Mouse (Mus musculus): ENCODE results near the gene Gm38431.

Gm38431 gene

GRCm38 (mm10) chr9:21091707-21092320, at the start of gene Gm38431, which contains the start of gene Raver1:
TSS of gene Gm38431 (minus strand) at chr9:21091997.
TSS of gene Raver1 (minus strand) at chr9:21092008.
- peak; percentile 97 for DNase-seq

- DNase-seq: no peak
These were observed 46.6 kb upstream of the Gm38431 start for GRCm38 (mm10) chr9:21138386-21138785.

GRCm38 (mm10) chr9:21137229-21137628, 45.4 kb upstream of the Gm38431 start:
- peak in 1 of 2 experiments; percentile 53 for DNase-seq

- no peak for DNase-seq
These were observed 44.6 kb upstream of the Gm38431 start for GRCm38 (mm10) chr9:21136401-21136800.

GRCm38 (mm10) chr9:21135941-21136381, 44.2 kb upstream of the Gm38431 start:
- no peak for DNase-seq

GRCm38 (mm10) chr9:21135329-21135890, 43.6 kb upstream of the Gm38431 start:
- no peak for DNase-seq

- DNase-seq: no peak
These were observed 43.0 kb upstream of the Gm38431 start for GRCm38 (mm10) chr9:21134595-21135328.

GRCm38 (mm10) chr9:21133064-21133707, 41.4 kb upstream of the Gm38431 start:
- peak; percentile 33 to 57 for DNase-seq

- no peak for DNase-seq
These were observed 40.4 kb upstream of the Gm38431 start for GRCm38 (mm10) chr9:21132102-21132775.

GRCm38 (mm10) chr9:21131059-21131956, 39.5 kb upstream of the Gm38431 start, which contains the start of gene Tyk2:
TSS of gene Tyk2 (minus strand) at chr9:21131243.
- peak; percentile 82 to 93 for DNase-seq

- DNase-seq: no peak
These were observed 34.4 kb upstream of the Gm38431 start for GRCm38 (mm10) chr9:21126259-21126627.

GRCm38 (mm10) chr9:21125502-21126258, 33.9 kb upstream of the Gm38431 start:
- DNase-seq: no peak

- no peak for DNase-seq
These were observed 33.0 kb upstream of the Gm38431 start for GRCm38 (mm10) chr9:21124837-21125236.

GRCm38 (mm10) chr9:21121483-21121882, 29.7 kb upstream of the Gm38431 start:
- no peak for DNase-seq

- no peak for DNase-seq
These were observed 25.3 kb upstream of the Gm38431 start for GRCm38 (mm10) chr9:21117073-21117472.

- no peak for DNase-seq
These were observed 23.3 kb upstream of the Gm38431 start for GRCm38 (mm10) chr9:21115105-21115504.

- no peak for DNase-seq
These were observed 22.4 kb upstream of the Gm38431 start for GRCm38 (mm10) chr9:21114190-21114589.

GRCm38 (mm10) chr9:21113751-21114150, 22.0 kb upstream of the Gm38431 start:
- no peak for DNase-seq

- no peak for DNase-seq
These were observed 15.9 kb upstream of the Gm38431 start for GRCm38 (mm10) chr9:21107607-21108237.
